Mouse (Mus musculus) gastrocnemius, adult 8-10 months (tissue): ENCODE data around the gene Fn3krp. TPM values are rescaled to one million over a fixed set of nuclear protein-coding genes. Genes with fewer than 3 reads are reported as not detected.
A peak's percentile ranks its signal among the peaks of the same experiment; 100 is the strongest.

Source experiments
- DNase-seq, 2 experiments: peaks; one replicate each; pipeline ENCODE4 v3.0.0; 2022; ENCODE audit warnings: low spot score in 2 of 2
- total RNA-seq, 4 experiments: library from RNA; stranded (reverse); gene quantifications; 2 replicates each; pipeline ENCODE4 v1.2.4; 2022

The Fn3krp gene
- 1 to 10 TPM; 3.3 to 4.2 (median 4.0) TPM for total RNA-seq

DNA sequence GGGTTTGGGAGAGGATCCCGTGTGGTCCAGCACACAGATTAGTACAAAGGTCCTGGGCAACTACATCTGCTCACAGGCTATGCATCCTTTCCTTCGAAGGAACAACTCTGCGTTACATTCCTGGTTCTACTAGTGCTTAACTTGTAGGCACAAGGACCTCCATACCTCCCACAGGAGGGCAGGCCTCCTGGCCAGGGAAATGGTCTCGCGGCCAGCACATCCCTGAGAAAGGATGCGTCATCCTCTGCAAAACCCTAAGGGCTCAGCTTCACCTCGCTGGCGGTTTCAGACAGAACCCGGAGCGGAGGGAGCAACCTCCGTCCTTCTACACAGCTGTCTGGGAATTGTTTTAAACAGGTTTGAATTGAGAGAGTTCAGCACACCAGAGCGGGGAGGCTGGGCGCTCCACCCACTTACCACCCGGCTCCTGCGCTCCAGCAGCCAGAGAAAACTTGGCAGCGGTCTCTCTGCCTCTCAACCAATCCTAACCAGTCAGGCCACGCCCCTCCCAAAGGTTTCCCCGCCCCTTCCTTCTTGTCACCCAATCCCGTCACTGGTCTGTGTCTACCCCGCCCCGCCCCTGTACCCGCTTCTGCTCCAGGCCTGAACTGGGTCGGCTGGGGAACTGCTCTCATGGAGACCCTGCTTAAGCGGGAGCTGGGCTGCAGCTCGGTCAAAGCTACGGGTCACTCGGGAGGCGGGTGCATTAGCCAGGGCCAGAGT, at the start of gene Fn3krp:
TSS of gene Fn3krp (plus strand) at position 572 of the 723 bp plus-strand sequence.
- DNase-seq = peak; percentile 100

DNA sequence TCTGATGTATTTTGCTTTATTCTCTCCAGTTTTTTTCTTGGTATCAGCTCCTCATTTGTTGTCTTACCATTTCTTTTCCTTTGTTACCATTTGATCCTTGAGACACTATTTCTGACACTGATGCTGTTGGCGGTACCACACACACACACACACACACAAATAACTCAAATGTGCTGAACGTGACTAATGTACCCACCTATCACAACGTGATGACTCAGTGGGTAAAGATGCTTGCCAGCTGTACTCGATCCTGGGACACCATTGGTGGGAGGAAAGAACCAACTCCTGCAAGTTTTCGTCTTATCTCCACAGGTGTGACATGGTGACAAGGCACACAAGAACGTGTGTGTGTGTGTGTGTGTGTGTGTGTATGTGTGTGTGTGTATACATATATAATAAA, 47.9 kb upstream of the Fn3krp start:
- no peak for DNase-seq

DNA sequence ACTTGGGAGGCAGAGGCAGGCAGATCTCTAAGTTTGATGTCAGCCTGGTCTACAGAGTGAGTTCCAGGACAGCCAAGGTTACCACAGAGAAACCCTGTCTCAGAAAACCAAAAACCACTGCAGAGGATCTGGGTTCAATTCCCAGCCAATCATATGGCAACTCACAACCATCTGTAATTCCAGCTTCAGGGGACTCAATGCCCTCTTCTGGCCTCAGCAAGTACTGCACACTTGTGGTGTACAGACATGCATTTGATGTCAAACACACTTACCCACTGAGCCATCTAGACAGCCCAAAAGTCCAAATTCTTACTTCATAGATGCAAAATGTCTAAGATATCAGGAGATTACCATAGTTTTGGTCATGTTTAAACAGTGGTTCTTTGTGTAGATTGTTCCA, 42.6 kb upstream of the Fn3krp start:
- no peak for DNase-seq

GRCm38 (mm10) chr11:121380294-121380693, 40.9 kb upstream of the Fn3krp start:
- DNase-seq = no peak

GRCm38 (mm10) chr11:121387750-121388553, 33.2 kb upstream of the Fn3krp start, which contains the start of gene Rab40b:
Gene Rab40b (minus strand): TSS chr11:121388251.
- DNase-seq = peak; percentile 91 to 95

- DNase-seq = no peak
These were observed 32.7 kb upstream of the Fn3krp start for GRCm38 (mm10) chr11:121388554-121388945.

- no peak for DNase-seq
These were observed 30.4 kb upstream of the Fn3krp start for GRCm38 (mm10) chr11:121390793-121391192.

DNA sequence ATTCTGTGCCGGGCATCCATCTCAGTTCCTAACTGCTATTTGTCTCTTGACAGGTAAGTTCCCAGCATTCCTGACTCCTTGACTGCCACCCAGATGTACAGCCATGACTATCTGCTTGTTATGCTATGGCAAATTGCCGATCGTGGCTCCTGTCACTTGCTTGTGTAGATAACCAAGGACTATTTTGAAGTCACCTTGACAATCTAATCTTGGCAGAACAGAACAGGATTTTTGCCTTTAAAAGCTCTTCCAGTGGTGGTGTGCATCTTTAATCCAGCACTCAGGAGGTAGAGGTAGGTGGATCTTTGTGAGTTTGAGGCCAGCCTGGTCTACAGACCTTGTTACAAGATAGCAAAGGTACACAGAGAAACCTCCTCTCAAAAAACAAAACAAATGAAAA, 28.8 kb upstream of the Fn3krp start:
- no peak for DNase-seq

GRCm38 (mm10) chr11:121407366-121408155, 13.6 kb upstream of the Fn3krp start:
- no peak for DNase-seq

- DNase-seq = no peak
These were observed 6.4 kb upstream of the Fn3krp start for GRCm38 (mm10) chr11:121414762-121415161.

GRCm38 (mm10) chr11:121415351-121415750, 5.8 kb upstream of the Fn3krp start:
- no peak for DNase-seq

- DNase-seq = no peak
These were observed 3.2 kb upstream of the Fn3krp start for GRCm38 (mm10) chr11:121417971-121418370.

DNA sequence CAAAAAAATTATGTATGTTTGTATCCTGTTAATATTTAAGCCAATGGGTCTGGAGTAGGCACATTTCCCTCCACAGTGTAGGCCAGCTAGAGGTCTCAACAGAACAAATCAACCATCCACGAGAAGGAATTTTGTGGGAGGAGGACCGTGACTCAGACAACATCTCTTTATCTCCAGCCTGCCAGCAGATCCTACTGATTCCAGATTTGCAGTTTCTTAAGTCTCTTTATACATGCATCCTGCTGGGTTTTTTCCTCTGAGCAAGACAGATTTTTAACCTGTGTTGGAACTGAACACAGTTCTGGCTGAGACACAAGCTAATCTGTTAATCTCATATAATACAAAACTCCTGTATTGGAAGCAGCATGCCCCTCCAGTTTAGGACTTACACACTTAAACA, 2.3 kb upstream of the Fn3krp start:
- DNase-seq = no peak

DNA sequence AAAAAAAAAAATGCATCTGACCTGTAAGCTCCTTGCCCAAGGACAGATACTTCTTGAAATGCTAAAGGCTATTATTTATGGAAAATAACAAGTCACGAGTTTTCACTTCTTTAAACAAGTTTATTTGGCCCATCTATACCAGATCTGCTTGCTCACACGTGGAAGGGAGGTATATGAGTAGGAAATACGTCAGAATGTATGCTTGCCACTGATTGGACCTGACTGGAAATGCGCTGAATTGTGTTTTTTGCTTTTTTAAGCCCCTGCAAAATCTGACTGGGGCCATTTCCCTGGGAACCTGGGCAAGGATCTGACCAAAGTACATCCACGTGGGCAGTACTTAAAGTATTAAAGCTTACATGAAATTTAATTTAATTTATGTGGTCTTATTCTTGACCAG, 822 bp upstream of the Fn3krp start:
- no peak for DNase-seq

DNA sequence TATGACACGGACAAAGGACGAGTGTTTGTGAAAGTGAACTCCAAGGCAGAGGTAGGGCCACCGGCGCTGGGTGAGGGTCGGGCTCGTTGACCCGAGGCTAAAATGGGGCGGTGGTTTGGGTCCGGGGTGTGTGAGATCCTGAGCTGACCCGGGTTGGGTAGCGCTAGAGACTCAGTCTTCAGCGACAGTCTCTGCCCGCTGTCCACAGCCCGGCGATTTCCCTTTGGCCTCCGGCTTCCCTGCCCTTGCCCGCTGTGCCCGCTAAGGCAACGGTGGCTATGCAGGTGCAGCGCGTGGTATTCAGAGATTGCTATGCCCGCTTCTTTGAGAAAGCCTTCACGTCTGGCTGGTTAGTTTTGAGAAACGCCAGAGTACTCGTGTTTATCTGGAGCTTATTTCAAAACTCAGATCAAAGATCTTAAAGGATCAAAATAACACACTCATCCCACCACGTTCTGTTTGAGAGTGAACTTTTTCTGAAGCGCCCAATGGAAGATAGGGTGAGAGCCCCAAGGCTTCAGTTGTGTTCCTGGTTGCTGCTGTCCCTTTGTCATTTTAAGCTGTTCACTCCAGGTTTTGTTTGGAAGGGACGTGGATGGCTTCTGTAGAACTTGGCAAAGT, 462 bp downstream of the Fn3krp start:
- no peak for DNase-seq

DNA sequence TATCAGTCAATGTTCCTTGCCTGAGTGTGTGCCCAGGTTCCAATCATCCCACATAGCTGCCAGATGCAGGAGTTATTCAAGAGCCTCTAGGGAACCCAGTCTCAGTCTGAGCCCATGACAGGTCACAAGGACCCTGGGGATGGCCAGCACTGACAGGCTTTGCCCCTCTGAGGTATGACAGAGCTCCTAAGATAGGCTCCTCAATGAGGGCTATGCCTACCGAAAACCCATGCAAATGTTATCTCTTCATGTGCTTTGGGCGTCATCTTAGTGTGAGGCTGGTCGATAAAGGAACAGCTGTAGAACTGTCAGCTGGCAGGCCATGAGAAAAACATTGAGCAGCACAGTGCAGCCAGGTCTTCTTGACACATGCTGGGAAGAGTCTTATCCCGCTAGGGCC, 12.2 kb downstream of the Fn3krp start:
- no peak for DNase-seq

DNA sequence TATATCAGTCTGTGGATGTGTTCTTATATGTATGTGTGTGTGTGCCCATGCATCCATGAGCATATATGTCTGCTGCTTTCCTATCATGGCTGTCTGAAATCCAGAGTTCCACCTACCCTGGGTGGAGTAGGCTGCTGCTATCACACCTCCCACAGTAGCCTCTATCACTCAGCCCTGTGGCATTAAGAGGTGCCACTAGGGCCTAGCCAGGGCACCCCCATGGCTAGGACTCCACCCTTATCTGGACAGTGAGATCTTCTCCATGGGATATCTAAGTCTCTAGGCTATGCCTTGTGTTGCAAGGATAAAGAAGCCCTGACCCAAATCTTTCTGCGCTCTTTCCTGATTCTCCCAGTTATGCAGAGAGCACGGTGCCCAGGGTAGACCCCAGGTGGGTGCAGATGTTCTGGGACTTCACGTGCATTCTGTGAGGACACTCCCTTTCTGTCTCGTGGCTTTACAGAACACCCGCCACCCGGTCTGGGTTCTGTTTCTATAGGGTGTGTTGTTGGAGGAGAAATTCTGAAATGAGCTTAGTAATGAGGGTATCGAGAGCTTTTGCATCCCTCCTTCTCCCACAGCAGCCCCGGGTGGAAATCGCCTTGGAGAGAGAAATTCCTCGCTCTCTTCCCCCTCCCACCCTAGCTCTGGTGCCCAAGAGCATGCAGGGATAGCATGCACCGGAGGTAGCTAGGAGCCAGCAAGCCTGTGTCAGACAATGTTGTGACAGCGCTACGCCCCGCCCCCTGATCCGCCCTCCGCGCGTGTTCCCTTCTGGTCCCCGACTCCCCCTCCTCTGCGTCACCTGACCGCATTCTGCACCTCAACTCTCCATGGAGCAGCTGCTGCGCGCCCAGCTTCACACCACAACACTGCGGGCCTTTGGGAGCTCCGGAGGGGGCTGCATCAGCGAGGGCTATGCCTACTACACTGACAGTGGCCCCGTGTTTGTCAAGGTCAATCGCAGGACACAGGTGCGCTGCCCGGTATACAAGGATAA, 13.3 kb downstream of the Fn3krp start, which contains the start of gene Fn3k:
TSS of gene Fn3k (plus strand) at position 758 of the 1,000 bp plus-strand sequence.
- peak; percentile 80 to 88 for DNase-seq

DNA sequence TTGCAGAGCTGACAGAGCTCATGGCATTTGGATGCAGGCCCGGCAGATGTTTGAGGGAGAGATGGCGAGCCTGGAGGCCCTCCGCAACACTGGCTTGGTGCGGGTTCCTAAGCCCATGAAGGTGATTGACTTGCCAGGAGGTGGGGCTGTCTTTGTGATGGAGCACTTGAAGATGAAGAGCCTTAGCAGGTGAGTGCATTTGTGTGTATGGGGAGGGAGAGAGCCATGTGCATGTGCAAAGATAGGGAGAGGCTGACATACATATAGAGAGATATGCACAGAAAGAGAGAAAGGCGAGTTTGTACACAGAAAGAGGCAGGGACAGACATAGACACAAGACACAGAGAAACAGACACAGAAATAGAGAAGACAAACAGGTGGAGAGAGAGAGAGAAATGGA, 16.0 kb downstream of the Fn3krp start:
- no peak for DNase-seq

DNA sequence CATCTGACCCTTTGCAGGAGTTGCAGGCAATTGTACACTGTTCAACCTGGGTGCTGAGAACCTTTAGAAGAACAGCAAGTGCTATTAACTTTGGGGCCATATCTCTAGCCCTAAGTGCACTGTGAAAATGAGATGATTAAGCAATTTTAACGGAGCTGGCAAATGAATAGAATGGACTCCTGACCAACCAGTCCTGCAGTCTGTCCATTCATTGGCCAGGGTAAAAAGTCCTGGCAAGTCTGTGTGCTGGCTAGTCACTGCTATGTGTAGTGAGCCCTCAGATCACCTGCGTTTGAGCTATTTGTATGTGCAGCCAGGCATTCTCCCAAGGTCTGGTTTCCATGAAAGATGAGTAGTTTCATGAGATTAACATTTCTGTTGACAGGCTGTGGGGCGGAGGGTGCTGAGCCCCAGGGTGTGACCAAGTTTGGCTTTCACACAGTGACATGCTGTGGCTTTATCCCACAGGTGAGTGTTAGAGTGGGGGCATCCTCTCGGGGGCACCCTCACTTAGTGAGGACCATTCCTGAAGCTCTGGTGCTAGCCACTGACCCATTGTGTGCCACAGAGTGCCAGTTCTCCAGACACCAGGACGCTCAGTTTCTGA, 18.6 kb downstream of the Fn3krp start:
- no peak for DNase-seq

DNA sequence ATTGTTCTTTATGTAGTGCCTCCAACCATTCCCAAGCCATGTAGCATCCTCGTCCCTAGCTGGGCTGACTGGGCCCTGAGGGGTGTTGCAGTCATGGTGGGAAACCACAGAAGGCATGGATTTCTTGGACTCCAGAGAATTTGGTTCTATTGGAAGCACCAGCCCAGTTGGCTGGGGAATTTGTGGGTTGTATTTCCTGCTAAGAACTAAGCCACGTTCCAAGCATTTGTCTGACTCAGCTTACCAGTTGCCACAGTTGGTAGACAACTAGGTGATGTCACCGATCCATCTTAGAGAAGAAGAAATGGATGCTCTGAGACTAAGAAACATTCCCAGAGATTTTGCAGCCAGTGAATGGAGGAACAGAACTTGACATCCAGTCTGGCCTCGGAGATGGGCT, 20.5 kb downstream of the Fn3krp start:
- DNase-seq = no peak
